In the genomic region with DNA sequence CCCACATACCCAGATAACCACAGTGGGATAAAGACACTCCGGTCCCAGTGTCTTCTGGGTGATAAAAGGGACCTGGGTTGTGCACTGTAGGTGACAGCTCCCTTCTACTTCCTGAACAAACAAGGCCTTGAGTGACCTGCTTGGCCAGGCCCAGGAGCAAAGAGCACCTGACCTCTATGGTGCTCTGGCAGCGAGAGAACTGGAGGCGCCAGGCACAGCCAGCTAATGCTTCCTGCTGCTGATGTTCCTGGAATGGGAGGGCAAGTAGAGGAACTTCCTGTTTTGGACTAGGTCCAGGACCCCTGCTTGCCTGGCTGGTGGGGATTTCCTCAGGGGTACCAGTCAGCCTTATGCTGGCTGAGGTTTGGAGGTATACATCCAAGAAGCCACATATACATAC, we compare ENCODE assay signal across 8 mouse cellular contexts. TPM values are rescaled to one million over a fixed set of nuclear protein-coding genes. Genes with fewer than 3 reads are reported as not detected.
DNase-seq lines count a peak whose midpoint lies in the region; ATAC-seq lines count a peak whose summit lies in the region.

No protein-coding gene starts in this region.

- peaks cover 32% of the 10 kb centered on the region for H3K36me3 ChIP-seq in embryonic facial prominence, embryonic 15.5 days
- peaks cover 19% of the 10 kb centered on the region for H3K36me3 ChIP-seq in intestine, embryonic 16.5 days (ENCODE audit: control insufficient read depth, insufficient read depth, low read length)
- peaks cover 8% of the 10 kb centered on the region; the same call in 1 of the 2 replicates for H3K36me3 ChIP-seq in liver, embryonic 16.5 days (ENCODE audit: control insufficient read depth, insufficient read depth)

- peak; percentile 51 for DNase-seq in cerebellum, adult 11 months
- DNase-seq in cerebellum, postnatal 4 days (ENCODE audit: low spot score in 2 of 2), result no peak
- no peak for DNase-seq in layer of hippocampus, postnatal 14 days (ENCODE audit: low spot score in 2 of 2)
- no peak for DNase-seq in right cerebral cortex, postnatal 10 days (ENCODE audit: low spot score in 2 of 2)

- 0 out of 2 replicates have a peak overlapping the region, but pooled peaks have one; percentile 35 for H3K4me2 ChIP-seq in embryonic facial prominence, embryonic 15.5 days (replicated peaks)
- no peak overlapping the region for H3K4me2 ChIP-seq in intestine, embryonic 16.5 days (ENCODE audit: low read depth, low read length)
- H3K4me2 ChIP-seq in liver, embryonic 16.5 days (ENCODE audit: low read depth, low read length), result no peak overlapping the region

- H3K27me3 ChIP-seq in embryonic facial prominence, embryonic 15.5 days, result no peaks in the 10 kb centered on the region
- no peaks in the 10 kb centered on the region for H3K27me3 ChIP-seq in intestine, embryonic 16.5 days (replicated peaks; ENCODE audit: control insufficient read depth, insufficient read depth, low read length)
- H3K27me3 ChIP-seq in liver, embryonic 16.5 days (ENCODE audit: control insufficient read depth, insufficient read depth, low read depth, low read length), result peaks cover 31% of the 10 kb centered on the region

- no peak overlapping the region for H3K4me3 ChIP-seq in embryonic facial prominence, embryonic 15.5 days (replicated peaks)
- no peak overlapping the region for H3K4me3 ChIP-seq in intestine, embryonic 16.5 days (ENCODE audit: low read length)
- no peak overlapping the region for H3K4me3 ChIP-seq in liver, embryonic 16.5 days (ENCODE audit: low read depth, low read length)

- H3K4me1 ChIP-seq in embryonic facial prominence, embryonic 15.5 days, result peaks cover 65% of the 10 kb centered on the region
- peaks cover 59% of the 10 kb centered on the region for H3K4me1 ChIP-seq in intestine, embryonic 16.5 days (ENCODE audit: control insufficient read depth, insufficient read depth, low read length)
- H3K4me1 ChIP-seq in liver, embryonic 16.5 days (ENCODE audit: control insufficient read depth, low read depth, low read length), result peaks cover 37% of the 10 kb centered on the region

- H3K27ac ChIP-seq in embryonic facial prominence, embryonic 15.5 days (replicated peaks), result peak overlapping the region; percentile 87
- peak overlapping the region; percentile 85 for H3K27ac ChIP-seq in intestine, embryonic 16.5 days (ENCODE audit: low read length)
- H3K27ac ChIP-seq in liver, embryonic 16.5 days (ENCODE audit: low read length), result 0 out of 2 replicates have a peak overlapping the region, but pooled peaks have one; percentile 1

- no peaks in the 10 kb centered on the region for H3K9me3 ChIP-seq in embryonic facial prominence, embryonic 15.5 days (replicated peaks)
- no peaks in the 10 kb centered on the region for H3K9me3 ChIP-seq in intestine, embryonic 16.5 days (ENCODE audit: control insufficient read depth, low read length)
- no peaks in the 10 kb centered on the region for H3K9me3 ChIP-seq in liver, embryonic 16.5 days (replicated peaks; ENCODE audit: control insufficient read depth, low read length)

- ATAC-seq in embryonic facial prominence, embryonic 15.5 days (ENCODE audit: insufficient number of reproducible peaks, low FRiP score, low TSS enrichment, low read depth), result no peak
- ATAC-seq in intestine, embryonic 16.5 days, result peak; percentile 38
- ATAC-seq in liver, embryonic 16.5 days (ENCODE audit: low read depth), result peak; percentile 52
- ATAC-seq in megakaryocyte, adult 5-6 weeks (ENCODE audit: poor library complexity, severe bottlenecking), result no peak

- WGBS in embryonic facial prominence, embryonic 15.5 days, result 40% methylated on average over 3 of the region's 3 CpGs
- WGBS in intestine, embryonic 16.5 days, result 34% methylated on average over 3 of the region's 3 CpGs
- 41% methylated on average over 3 of the region's 3 CpGs for WGBS in liver, embryonic 16.5 days (ENCODE audit: insufficient replicate concordance)

- no peak overlapping the region for H3K9ac ChIP-seq in embryonic facial prominence, embryonic 15.5 days
- peak overlapping the region; percentile 52; the same call in 1 of the 2 replicates for H3K9ac ChIP-seq in intestine, embryonic 16.5 days (ENCODE audit: low read depth, low read length)
- H3K9ac ChIP-seq in liver, embryonic 16.5 days (ENCODE audit: low read depth, low read length), result no peak overlapping the region

RNA-seq across cellular contexts. Expression of gene Plxnb2, which starts 10.5 kb away (rescaled TPM):
- polyA plus RNA-seq in embryonic facial prominence, embryonic 15.5 days (2015; fragmentation: Nextera tagmentation; extraction: Ambion mirVana), result 157 and 161 TPM in 2 replicates
- polyA plus RNA-seq in intestine, embryonic 16.5 days (2015; fragmentation: Nextera tagmentation; extraction: Ambion mirVana), result 98.5 and 104 TPM in 2 replicates
- 26.2 and 31.9 TPM in 2 replicates for polyA plus RNA-seq in liver, embryonic 16.5 days (2015; fragmentation: Nextera tagmentation; extraction: Ambion mirVana)
- 10 to 100 TPM; 60.1 to 74.0 TPM for total RNA-seq in layer of hippocampus, postnatal 14 days (2021)
- 95.9 and 101 TPM in 2 replicates for total RNA-seq in megakaryocyte, adult 5-6 weeks (2015)
- total RNA-seq in megakaryocyte, adult 5-6 weeks (2017), result 111 and 118 TPM in 2 replicates

RNA-seq across cellular contexts. Expression of gene Mapk11, which starts 20.7 kb away (rescaled TPM):
- polyA plus RNA-seq in embryonic facial prominence, embryonic 15.5 days (2015; fragmentation: Nextera tagmentation; extraction: Ambion mirVana), result 10.7 and 12.7 TPM in 2 replicates
- 4.7 and 5.0 TPM in 2 replicates for polyA plus RNA-seq in intestine, embryonic 16.5 days (2015; fragmentation: Nextera tagmentation; extraction: Ambion mirVana)
- polyA plus RNA-seq in liver, embryonic 16.5 days (2015; fragmentation: Nextera tagmentation; extraction: Ambion mirVana), result 0.83 and 0.97 TPM in 2 replicates
- total RNA-seq in layer of hippocampus, postnatal 14 days (2021), result 10 to 100 TPM; 23.2 to 24.9 TPM
- 0.40 and 0.43 TPM in 2 replicates for total RNA-seq in megakaryocyte, adult 5-6 weeks (2015)
- 0.24 and 0.51 TPM in 2 replicates for total RNA-seq in megakaryocyte, adult 5-6 weeks (2017)

RNA-seq across cellular contexts. Expression of gene Dennd6b, which starts 26.2 kb away (rescaled TPM):
- polyA plus RNA-seq in embryonic facial prominence, embryonic 15.5 days (2015; fragmentation: Nextera tagmentation; extraction: Ambion mirVana), result 16.3 and 16.7 TPM in 2 replicates
- polyA plus RNA-seq in intestine, embryonic 16.5 days (2015; fragmentation: Nextera tagmentation; extraction: Ambion mirVana), result 10.9 and 13.0 TPM in 2 replicates
- 2.7 and 3.8 TPM in 2 replicates for polyA plus RNA-seq in liver, embryonic 16.5 days (2015; fragmentation: Nextera tagmentation; extraction: Ambion mirVana)
- 10 to 100 TPM; 29.9 to 35.5 TPM for total RNA-seq in layer of hippocampus, postnatal 14 days (2021)
- 0.71 and 1.4 TPM in 2 replicates for total RNA-seq in megakaryocyte, adult 5-6 weeks (2015)
- total RNA-seq in megakaryocyte, adult 5-6 weeks (2017), result 0.59 and 0.89 TPM in 2 replicates

RNA-seq across cellular contexts. Expression of gene Mapk12, which starts 29.6 kb away (rescaled TPM):
- polyA plus RNA-seq in embryonic facial prominence, embryonic 15.5 days (2015; fragmentation: Nextera tagmentation; extraction: Ambion mirVana), result 9.4 and 11.2 TPM in 2 replicates
- 2.7 and 3.1 TPM in 2 replicates for polyA plus RNA-seq in intestine, embryonic 16.5 days (2015; fragmentation: Nextera tagmentation; extraction: Ambion mirVana)
- polyA plus RNA-seq in liver, embryonic 16.5 days (2015; fragmentation: Nextera tagmentation; extraction: Ambion mirVana), result 1.1 and 1.9 TPM in 2 replicates
- 1 to 10 TPM; 3.5 to 5.4 TPM for total RNA-seq in layer of hippocampus, postnatal 14 days (2021)
- 0.64 and 0.65 TPM in 2 replicates for total RNA-seq in megakaryocyte, adult 5-6 weeks (2015)
- not detected in 2 replicates for total RNA-seq in megakaryocyte, adult 5-6 weeks (2017)

RNA-seq across cellular contexts. Expression of gene Ppp6r2, which starts 41.3 kb away (rescaled TPM):
- 33.3 and 35.8 TPM in 2 replicates for polyA plus RNA-seq in embryonic facial prominence, embryonic 15.5 days (2015; fragmentation: Nextera tagmentation; extraction: Ambion mirVana)
- polyA plus RNA-seq in intestine, embryonic 16.5 days (2015; fragmentation: Nextera tagmentation; extraction: Ambion mirVana), result 18.0 and 20.1 TPM in 2 replicates
- polyA plus RNA-seq in liver, embryonic 16.5 days (2015; fragmentation: Nextera tagmentation; extraction: Ambion mirVana), result 15.5 and 16.4 TPM in 2 replicates
- total RNA-seq in layer of hippocampus, postnatal 14 days (2021), result 100 to 1,000 TPM; 157 to 167 TPM
- total RNA-seq in megakaryocyte, adult 5-6 weeks (2015), result 10.5 and 13.1 TPM in 2 replicates
- 11.6 and 12.4 TPM in 2 replicates for total RNA-seq in megakaryocyte, adult 5-6 weeks (2017)

Comparison
In these comparisons a context has a peak if more than half of its experiments do, and no peak if none do; other contexts are left out.
1. ATAC-seq: peak in intestine, embryonic 16.5 days (single experiment) and liver, embryonic 16.5 days (single experiment); none in embryonic facial prominence, embryonic 15.5 days (single experiment) and megakaryocyte, adult 5-6 weeks (single experiment).
2. H3K27ac ChIP-seq: peak in every context shown above with its lines; median percentile 87 in embryonic facial prominence, embryonic 15.5 days; 85 in intestine, embryonic 16.5 days; 1 in liver, embryonic 16.5 days.